Mouse (Mus musculus) forebrain, embryonic 16.5 days (tissue): ENCODE measurements around the gene Itga6. TPM values are rescaled to one million over a fixed set of nuclear protein-coding genes. Genes with fewer than 3 reads are reported as not detected.

ENCODE experiments used
- ATAC-seq: fragments of 200-750 bp; cut with Nextera tagmentation; 2 replicates; pipeline ENCODE4 v1.8.0; 2017; ENCODE audit warnings: mild to moderate bottlenecking, moderate library complexity
- H3K27ac ChIP-seq: fragments of 300-500 bp; sonication (generic); 2 replicates; pipeline ENCODE4 v1.5.1; 2014; ENCODE audit warnings: low read length, control low read depth
- H3K27me3 ChIP-seq: fragments of 300-500 bp; sonication (generic); replicated peaks from 2 replicates; pipeline ENCODE4 v1.6.1; 2014; ENCODE audit warnings: low read length; ENCODE audit not compliant: control insufficient read depth, insufficient read depth
- H3K36me3 ChIP-seq: fragments of 300-500 bp; sonication (generic); 2 replicates; pipeline ENCODE4 v1.6.1; 2014; ENCODE audit not compliant: control insufficient read depth, insufficient read depth
- H3K4me1 ChIP-seq: fragments of 300-500 bp; sonication (generic); replicated peaks from 2 replicates; pipeline ENCODE4 v1.6.1; 2014; ENCODE audit warnings: low read length; ENCODE audit not compliant: control insufficient read depth, insufficient read depth
- H3K4me2 ChIP-seq: fragments of 300-500 bp; sonication (generic); 2 replicates; pipeline ENCODE4 v1.6.1; 2014; ENCODE audit warnings: mild to moderate bottlenecking, low read length, control low read depth
- H3K4me3 ChIP-seq: fragments of 300-500 bp; sonication (generic); replicated peaks from 2 replicates; pipeline ENCODE4 v1.5.1; 2014; ENCODE audit warnings: mild to moderate bottlenecking, low read length, control low read depth
- H3K9ac ChIP-seq: fragments of 300-500 bp; sonication (generic); replicated peaks from 2 replicates; pipeline ENCODE4 v1.6.1; 2014; ENCODE audit warnings: low read depth, low read length, control low read depth
- H3K9me3 ChIP-seq: fragments of 300-500 bp; sonication (generic); 2 replicates; pipeline ENCODE4 v1.6.1; 2016; ENCODE audit warnings: low read length; ENCODE audit not compliant: control insufficient read depth
- WGBS: fragments of 180-500 bp; shearing (Covaris S2); extraction: QIAGEN DNeasy Blood & Tissue Kit; methylation state at CpG from one replicate; pipeline ENCODE4 v1.1.7; 2014; 5-methylcytosine and 5-hydroxymethylcytosine counted together
- polyA plus RNA-seq: library from polyadenylated mRNA; unstranded; fragments of >200 nt; fragmentation: Nextera tagmentation; extraction: Ambion mirVana; gene quantifications from 2 replicates; pipeline ENCODE4 v1.2.1, GENCODE M21; 2015

The Itga6 gene
- polyA plus RNA-seq, 1 experiment from 2014 or later, result 21.6 TPM

GRCm38 (mm10) chr2:71787156-71787590, 41.8 kb downstream of the Itga6 start:
- Histone ChIP-seq H3K27ac (peak overlapping the region; percentile 35; the same call in 1 of the 2 replicates), H3K4me2 (peak overlapping the region; percentile 55), H3K4me1 (peaks cover 15% of the 10 kb centered on the region), H3K27me3 (no peaks in the 10 kb centered on the region), H3K9ac (peak overlapping the region; percentile 73), H3K4me3 (peak overlapping the region; percentile 74), H3K9me3 (no peaks in the 10 kb centered on the region), H3K36me3 (no peaks in the 10 kb centered on the region)
- ATAC-seq, result peak; percentile 76
- WGBS, result 0% methylated on average over 39 of the region's 40 CpGs

DNA sequence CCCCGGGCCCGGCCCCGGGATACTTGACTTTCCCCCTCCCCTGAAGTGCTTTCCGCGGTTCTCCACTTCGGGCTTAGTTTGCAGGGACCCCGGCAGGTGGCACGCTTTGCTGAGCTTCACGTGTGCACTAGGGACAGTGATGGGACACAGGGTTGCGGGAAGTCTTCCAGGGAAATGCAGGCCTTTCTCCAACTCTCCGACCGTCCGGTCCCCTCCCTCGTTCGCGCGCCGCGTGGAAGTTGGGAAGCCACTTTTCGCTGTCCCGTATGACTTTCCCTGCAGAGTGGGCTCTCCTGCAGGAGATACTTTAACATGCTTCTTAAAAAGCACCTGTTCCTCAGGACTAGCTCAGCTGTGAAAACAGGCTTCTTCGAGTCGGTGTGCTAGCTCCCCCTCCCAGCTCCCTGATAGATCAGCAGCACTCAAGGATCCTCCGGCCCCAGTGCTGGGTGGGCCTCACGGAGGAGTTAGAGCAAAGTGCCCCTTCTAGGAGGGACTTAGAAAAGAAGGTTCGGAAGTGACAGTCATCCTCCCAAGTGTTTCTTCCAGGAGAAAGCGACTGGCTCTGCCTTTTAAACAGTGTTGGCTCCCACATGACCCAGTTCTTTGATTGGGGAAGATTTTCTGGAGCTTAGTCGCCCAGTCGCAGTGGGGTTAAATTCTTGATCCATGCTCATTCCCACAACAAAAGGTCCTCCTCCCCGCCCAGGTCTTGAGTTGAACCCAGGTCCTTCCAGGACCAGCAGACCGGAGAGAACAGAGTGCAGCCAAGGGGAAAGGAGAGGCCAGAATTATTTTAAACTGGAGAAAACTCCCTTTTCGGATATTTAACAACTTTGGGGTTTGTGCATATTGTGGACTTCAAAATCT, 42.4 kb downstream of the Itga6 start:
- Histone ChIP-seq H3K9ac (peak overlapping the region; percentile 73), H3K27ac (no peak overlapping the region), H3K9me3 (no peaks in the 10 kb centered on the region), H3K4me2 (peak overlapping the region; percentile 55), H3K4me3 (peak overlapping the region; percentile 74), H3K4me1 (peaks cover 15% of the 10 kb centered on the region), H3K27me3 (no peaks in the 10 kb centered on the region), H3K36me3 (no peaks in the 10 kb centered on the region)
- WGBS, result 2% methylated on average over 32 of the region's 32 CpGs
- ATAC-seq, result peak; percentile 34

DNA sequence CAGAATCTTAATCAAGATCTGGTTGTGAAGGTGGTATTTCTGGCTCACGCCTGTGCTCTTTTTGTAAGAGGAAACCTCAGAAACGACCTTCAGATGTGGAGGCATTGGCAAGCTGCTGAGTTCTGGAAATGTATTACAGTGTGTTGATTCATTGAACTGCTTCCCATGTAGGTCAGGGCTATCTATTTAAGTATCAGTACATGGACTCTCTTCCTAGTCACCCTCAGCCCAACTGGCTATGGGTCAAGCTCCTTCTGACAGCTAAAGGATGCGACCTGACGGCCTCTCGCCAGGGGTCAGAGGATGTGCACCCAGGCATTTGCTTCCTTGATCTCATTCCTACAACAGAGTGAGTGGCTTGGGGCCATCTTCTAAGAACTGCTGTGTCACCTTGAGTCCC, 45.3 kb downstream of the Itga6 start:
- Histone ChIP-seq H3K36me3 (no peaks in the 10 kb centered on the region), H3K4me2 (no peak overlapping the region), H3K27me3 (no peaks in the 10 kb centered on the region), H3K4me3 (no peak overlapping the region), H3K27ac (no peak overlapping the region), H3K9me3 (no peaks in the 10 kb centered on the region), H3K9ac (no peak overlapping the region), H3K4me1 (peaks cover 15% of the 10 kb centered on the region)
- WGBS, result 93% methylated on average over 5 of the region's 5 CpGs
- ATAC-seq, result no peak

- 93% methylated on average over 2 of the region's 2 CpGs for WGBS
- ATAC-seq, result no peak
Observed at GRCm38 (mm10) chr2:71791203-71791602, 45.8 kb downstream of the Itga6 start.

GRCm38 (mm10) chr2:71794139-71794538, 48.7 kb downstream of the Itga6 start:
- Histone ChIP-seq H3K36me3 (no peaks in the 10 kb centered on the region), H3K4me1 (no peaks in the 10 kb centered on the region), H3K9ac (no peak overlapping the region), H3K4me3 (no peak overlapping the region), H3K27ac (no peak overlapping the region), H3K9me3 (no peaks in the 10 kb centered on the region), H3K27me3 (no peaks in the 10 kb centered on the region), H3K4me2 (no peak overlapping the region)
- WGBS, result 66% methylated on average over 6 of the region's 6 CpGs
- ATAC-seq, result no peak

More at GRCm38 (mm10) chr2:71791203-71791602, 45.8 kb downstream of the Itga6 start:
- Histone ChIP-seq H3K9ac (no peak overlapping the region), H3K4me3 (no peak overlapping the region), H3K36me3 (no peaks in the 10 kb centered on the region), H3K4me2 (no peak overlapping the region), H3K27ac (no peak overlapping the region), H3K9me3 (no peaks in the 10 kb centered on the region), H3K27me3 (no peaks in the 10 kb centered on the region), H3K4me1 (peaks cover 15% of the 10 kb centered on the region)

GRCm38 (mm10) chr2:71796787-71797186, 51.4 kb downstream of the Itga6 start:
- 83% methylated on average over 6 of the region's 6 CpGs for WGBS
- H3K36me3 ChIP-seq, result no peaks in the 10 kb centered on the region

GRCm38 (mm10) chr2:71800798-71801197, 55.4 kb downstream of the Itga6 start:
- no peak for ATAC-seq

More at GRCm38 (mm10) chr2:71796787-71797186, 51.4 kb downstream of the Itga6 start:
- Histone ChIP-seq H3K9ac (no peak overlapping the region), H3K4me1 (no peaks in the 10 kb centered on the region), H3K4me2 (no peak overlapping the region), H3K9me3 (no peaks in the 10 kb centered on the region), H3K27ac (no peak overlapping the region), H3K4me3 (no peak overlapping the region), H3K27me3 (no peaks in the 10 kb centered on the region)
- ATAC-seq, result no peak

DNA sequence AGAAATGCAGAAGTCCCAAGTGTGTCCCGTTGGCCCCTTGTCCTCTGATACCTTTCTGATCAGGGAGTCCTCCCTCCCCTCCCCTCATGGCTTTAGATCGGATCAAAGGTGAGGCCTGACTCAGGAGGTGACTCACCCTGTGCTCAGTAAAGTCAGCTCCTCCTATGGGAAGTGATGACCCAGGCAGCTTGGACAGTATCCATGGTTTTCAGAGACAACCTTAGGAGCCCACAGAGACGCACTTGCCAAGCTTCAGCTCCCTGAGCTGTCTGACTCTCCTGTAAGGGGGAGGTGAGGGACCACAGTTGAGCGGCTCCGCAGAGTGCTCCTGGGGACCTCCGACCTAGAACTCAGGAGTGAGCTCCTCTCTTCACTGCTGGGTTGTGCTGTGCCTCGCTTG, 56.3 kb downstream of the Itga6 start:
- H3K4me2 ChIP-seq, result no peak overlapping the region
- no peak for ATAC-seq
- WGBS, result 78% methylated on average over 7 of the region's 7 CpGs
- H3K4me3 ChIP-seq, result no peak overlapping the region
- no peaks in the 10 kb centered on the region for H3K27me3 ChIP-seq
- H3K9me3 ChIP-seq, result no peaks in the 10 kb centered on the region
- H3K36me3 ChIP-seq, result no peaks in the 10 kb centered on the region
- H3K9ac ChIP-seq, result no peak overlapping the region
- no peaks in the 10 kb centered on the region for H3K4me1 ChIP-seq
- no peak overlapping the region for H3K27ac ChIP-seq

More at GRCm38 (mm10) chr2:71800798-71801197, 55.4 kb downstream of the Itga6 start:
- Histone ChIP-seq H3K36me3 (no peaks in the 10 kb centered on the region), H3K4me2 (no peak overlapping the region), H3K27me3 (no peaks in the 10 kb centered on the region), H3K9me3 (no peaks in the 10 kb centered on the region), H3K4me3 (no peak overlapping the region), H3K9ac (no peak overlapping the region), H3K27ac (no peak overlapping the region), H3K4me1 (no peaks in the 10 kb centered on the region)
- WGBS, result 74% methylated on average over 6 of the region's 6 CpGs

- H3K9ac ChIP-seq, result no peak overlapping the region
Observed at GRCm38 (mm10) chr2:71802131-71802530, 56.7 kb downstream of the Itga6 start.

More at GRCm38 (mm10) chr2:71802131-71802530, 56.7 kb downstream of the Itga6 start:
- no peaks in the 10 kb centered on the region for H3K36me3 ChIP-seq
- no peaks in the 10 kb centered on the region for H3K27me3 ChIP-seq
- no peaks in the 10 kb centered on the region for H3K9me3 ChIP-seq
- H3K4me1 ChIP-seq, result no peaks in the 10 kb centered on the region
- WGBS, result 84% methylated on average over 4 of the region's 4 CpGs
- ATAC-seq, result no peak
- no peak overlapping the region for H3K27ac ChIP-seq
- no peak overlapping the region for H3K4me3 ChIP-seq
- no peak overlapping the region for H3K4me2 ChIP-seq
